Mouse (Mus musculus) cerebellum, postnatal 10 days (tissue): ENCODE measurements around the gene Nectin3.

Source experiments
- DNase-seq, 2 experiments: peaks; one replicate each; pipeline ENCODE4 v3.0.0; 2021; ENCODE audit warnings: mixed read lengths in 2 of 2

Gene Nectin3

GRCm38 (mm10) chr16:46498421-46498789 is at the start of gene Nectin3:
Nectin3 (minus strand) TSS chr16:46498525.
- peak in 1 of 2 experiments; percentile 64 for DNase-seq

GRCm38 (mm10) chr16:46538092-46538491 is 39.8 kb upstream of the Nectin3 start:
- no peak for DNase-seq

GRCm38 (mm10) chr16:46532465-46533254 is 34.3 kb upstream of the Nectin3 start:
- DNase-seq = no peak

- DNase-seq = peak in 1 of 2 experiments; percentile 16
Observed at GRCm38 (mm10) chr16:46531023-46531422, 32.7 kb upstream of the Nectin3 start.

GRCm38 (mm10) chr16:46520885-46521417 is 22.6 kb upstream of the Nectin3 start:
- no peak for DNase-seq

- no peak for DNase-seq
Observed at GRCm38 (mm10) chr16:46519606-46520005, 21.3 kb upstream of the Nectin3 start.

- DNase-seq = no peak
Observed at GRCm38 (mm10) chr16:46507944-46508333, 9.6 kb upstream of the Nectin3 start.

GRCm38 (mm10) chr16:46507260-46507943 is 9.1 kb upstream of the Nectin3 start:
- no peak for DNase-seq

GRCm38 (mm10) chr16:46504006-46504405 is 5.7 kb upstream of the Nectin3 start:
- peak in 1 of 2 experiments; percentile 39 for DNase-seq

GRCm38 (mm10) chr16:46502311-46502710 is 4.0 kb upstream of the Nectin3 start:
- DNase-seq = no peak

GRCm38 (mm10) chr16:46500759-46501158 is 2.4 kb upstream of the Nectin3 start:
- no peak for DNase-seq

- peak; percentile 66 to 72 for DNase-seq
Observed at GRCm38 (mm10) chr16:46497686-46498420, 472 bp downstream of the Nectin3 start.

GRCm38 (mm10) chr16:46496889-46497685 is 1.2 kb downstream of the Nectin3 start:
- peak; percentile 98 to 99 for DNase-seq

GRCm38 (mm10) chr16:46496031-46496868 is 2.1 kb downstream of the Nectin3 start:
- DNase-seq = peak; percentile 70 to 75

GRCm38 (mm10) chr16:46495201-46495600 is 3.1 kb downstream of the Nectin3 start:
- peak in 1 of 2 experiments; percentile 27 for DNase-seq

GRCm38 (mm10) chr16:46487436-46488097 is 10.8 kb downstream of the Nectin3 start:
- DNase-seq = peak; percentile 80 to 81

GRCm38 (mm10) chr16:46477336-46477735 is 21.0 kb downstream of the Nectin3 start:
- no peak for DNase-seq

- no peak for DNase-seq
Observed at GRCm38 (mm10) chr16:46451421-46451820, 46.9 kb downstream of the Nectin3 start.

GRCm38 (mm10) chr16:46449013-46449412 is 49.3 kb downstream of the Nectin3 start:
- DNase-seq = no peak

GRCm38 (mm10) chr16:46431317-46431716 is 67.0 kb downstream of the Nectin3 start:
- DNase-seq = no peak

GRCm38 (mm10) chr16:46416177-46416576 is 82.1 kb downstream of the Nectin3 start:
- no peak for DNase-seq
